Mouse (Mus musculus): ENCODE data around the gene Vat1l. TPM values are rescaled to one million over a fixed set of nuclear protein-coding genes. Genes with fewer than 3 reads are reported as not detected.
A peak's percentile ranks its signal among the peaks of the same experiment; 100 is the strongest.

The Vat1l gene
- total RNA-seq, 2 experiments from 2014 or later = 13.1 to 16.6 TPM

GRCm38 (mm10) chr8:114224001-114224400, 18.6 kb downstream of the Vat1l start:
- TF ChIP-seq CTCF (conservative IDR thresholded peaks at IDR 0.05) = no peak
- Histone ChIP-seq H3K4me3 (no peak overlapping the region), H3K27ac (no peak overlapping the region)
- DNase-seq (ENCODE audit: low spot score in 2 of 2) = no peak

- no peak for TF ChIP-seq CTCF (conservative IDR thresholded peaks at IDR 0.05)
- Histone ChIP-seq H3K4me3 (no peak overlapping the region), H3K27ac (no peak overlapping the region)
- no peak for DNase-seq (ENCODE audit: low spot score in 2 of 2)
Observed at GRCm38 (mm10) chr8:114251321-114252065, 46.1 kb downstream of the Vat1l start.

GRCm38 (mm10) chr8:114258685-114259084, 53.3 kb downstream of the Vat1l start:
- no peak for DNase-seq (ENCODE audit: low spot score in 2 of 2)
- H3K4me3 ChIP-seq = no peak overlapping the region
- TF ChIP-seq CTCF (conservative IDR thresholded peaks at IDR 0.05) = no peak
- H3K27ac ChIP-seq = no peak overlapping the region

- no peak for DNase-seq (ENCODE audit: low spot score in 2 of 2)
- no peak overlapping the region for H3K27ac ChIP-seq
- no peak overlapping the region for H3K4me3 ChIP-seq
- no peak for TF ChIP-seq CTCF (conservative IDR thresholded peaks at IDR 0.05)
Observed at GRCm38 (mm10) chr8:114259713-114260355, 54.4 kb downstream of the Vat1l start.

DNA sequence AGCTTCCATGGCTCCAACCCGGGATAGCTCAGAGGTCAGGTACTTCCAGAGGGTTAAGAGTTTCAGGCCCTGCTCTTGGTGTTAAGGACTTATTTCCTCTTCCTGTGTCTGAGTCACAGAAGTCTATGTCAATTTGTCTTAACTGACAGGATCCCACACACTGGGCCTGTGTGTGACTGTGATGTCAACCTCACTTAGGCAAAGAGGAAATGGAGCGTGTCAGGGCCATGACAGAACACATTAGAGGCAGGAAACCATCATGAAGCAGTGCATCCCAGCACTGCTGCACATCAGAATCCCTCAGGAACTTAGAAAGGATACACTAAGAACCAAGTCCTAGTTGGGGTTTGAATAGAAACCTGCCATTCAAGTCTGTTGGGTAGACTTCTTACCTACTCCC, 56.9 kb downstream of the Vat1l start:
- DNase-seq (ENCODE audit: low spot score in 2 of 2) = no peak
- Histone ChIP-seq H3K27ac (no peak overlapping the region), H3K4me3 (no peak overlapping the region)
- TF ChIP-seq CTCF (conservative IDR thresholded peaks at IDR 0.05) = no peak

DNA sequence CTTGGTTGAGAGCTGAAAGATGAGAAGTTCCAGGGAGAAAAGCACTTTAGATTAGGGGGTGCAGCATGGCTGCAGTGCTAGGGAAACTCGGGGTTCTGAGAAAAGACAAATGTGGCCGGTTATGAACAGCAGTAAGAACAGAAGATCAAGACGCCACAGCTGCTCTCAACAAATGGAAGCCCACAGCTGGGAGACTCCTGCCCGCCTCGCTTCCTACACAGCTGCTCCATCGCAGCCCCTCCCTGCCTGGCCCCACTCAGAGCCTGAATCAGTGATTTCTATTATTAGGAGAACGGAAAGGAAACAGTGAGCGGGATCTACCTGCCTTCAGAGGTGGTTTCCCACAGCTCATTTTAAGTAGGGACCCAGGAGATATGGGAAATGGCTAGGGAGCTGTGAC, 69.1 kb downstream of the Vat1l start:
- no peak overlapping the region for H3K4me3 ChIP-seq
- no peak overlapping the region for H3K27ac ChIP-seq
- no peak for DNase-seq (ENCODE audit: low spot score in 2 of 2)
- TF ChIP-seq CTCF (conservative IDR thresholded peaks at IDR 0.05) = no peak

DNA sequence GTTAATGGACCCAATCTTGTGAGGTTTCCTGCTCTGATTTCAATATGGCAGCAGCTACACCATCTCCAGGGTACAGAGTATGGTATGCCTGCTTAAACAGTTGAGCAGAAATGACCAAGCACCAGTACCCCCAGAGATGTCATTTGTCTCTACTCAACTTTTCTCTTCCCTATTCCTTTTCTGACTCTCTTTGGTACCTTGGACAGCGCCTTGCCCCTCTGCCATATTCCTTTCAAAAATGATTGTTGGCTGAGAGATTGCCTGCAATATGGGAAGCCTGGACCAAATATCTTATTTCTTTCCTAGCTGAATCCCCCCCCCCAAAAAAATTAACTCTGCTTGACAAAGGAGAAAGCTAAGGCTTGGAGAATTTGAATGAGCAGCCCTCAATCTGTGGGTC, 75.7 kb downstream of the Vat1l start:
- Histone ChIP-seq H3K27ac (no peak overlapping the region), H3K4me3 (no peak overlapping the region)
- no peak for DNase-seq (ENCODE audit: low spot score in 2 of 2)
- TF ChIP-seq CTCF (conservative IDR thresholded peaks at IDR 0.05) = no peak

GRCm38 (mm10) chr8:114294889-114295748, 89.7 kb downstream of the Vat1l start:
- Histone ChIP-seq H3K27ac (no peak overlapping the region), H3K4me3 (no peak overlapping the region)
- no peak for TF ChIP-seq CTCF (conservative IDR thresholded peaks at IDR 0.05)
- peak; percentile 82 to 92 for DNase-seq (ENCODE audit: low spot score in 2 of 2)

DNA sequence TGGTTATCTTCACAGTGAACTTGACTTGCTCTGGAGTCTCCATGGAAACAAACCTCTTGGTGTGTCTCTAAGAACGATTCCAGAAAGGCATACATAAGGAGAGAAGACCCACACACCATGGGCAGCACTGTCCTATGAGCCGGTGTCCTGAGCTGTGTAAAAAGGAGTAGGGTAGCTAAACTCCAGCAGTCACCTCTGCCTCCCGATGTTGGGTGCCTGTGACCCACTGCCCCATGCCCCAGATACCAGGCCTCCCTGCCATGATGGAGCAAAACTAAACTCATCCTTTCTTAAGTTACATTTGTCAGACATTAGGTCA, 90.3 kb downstream of the Vat1l start:
- Histone ChIP-seq H3K4me3 (no peak overlapping the region), H3K27ac (no peak overlapping the region)
- TF ChIP-seq CTCF (conservative IDR thresholded peaks at IDR 0.05) = no peak
- no peak for DNase-seq (ENCODE audit: low spot score in 2 of 2)

- DNase-seq (ENCODE audit: low spot score in 2 of 2) = no peak
- no peak for TF ChIP-seq CTCF (conservative IDR thresholded peaks at IDR 0.05)
- no peak overlapping the region for H3K4me3 ChIP-seq
- no peak overlapping the region for H3K27ac ChIP-seq
Observed at GRCm38 (mm10) chr8:114298253-114298652, 92.8 kb downstream of the Vat1l start.

DNA sequence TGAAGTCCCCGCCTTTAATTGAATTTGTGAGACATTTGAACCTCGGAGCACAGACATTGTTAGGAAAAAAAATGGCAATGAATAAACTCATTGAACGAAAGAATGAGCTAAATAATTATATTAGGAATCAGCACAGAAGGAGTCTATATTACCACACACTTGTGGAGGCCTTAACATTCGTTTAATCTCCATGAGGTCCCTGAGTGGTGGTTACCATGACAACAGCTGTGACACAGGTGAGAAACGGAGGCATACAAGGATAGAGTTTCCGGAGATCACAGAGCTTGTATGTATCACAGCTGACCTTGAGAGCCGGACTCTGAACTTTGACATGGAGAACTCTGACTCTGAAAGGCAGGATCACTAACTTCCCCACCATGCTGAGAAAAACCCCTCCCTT, 94.7 kb downstream of the Vat1l start:
- no peak overlapping the region for H3K4me3 ChIP-seq
- no peak for TF ChIP-seq CTCF (conservative IDR thresholded peaks at IDR 0.05)
- no peak for DNase-seq (ENCODE audit: low spot score in 2 of 2)
- no peak overlapping the region for H3K27ac ChIP-seq

- TF ChIP-seq CTCF (conservative IDR thresholded peaks at IDR 0.05) = no peak
- no peak overlapping the region for H3K4me3 ChIP-seq
- no peak overlapping the region for H3K27ac ChIP-seq
- DNase-seq (ENCODE audit: low spot score in 2 of 2) = peak; percentile 17 to 42
Observed at GRCm38 (mm10) chr8:114306296-114306695, 100.9 kb downstream of the Vat1l start.

DNA sequence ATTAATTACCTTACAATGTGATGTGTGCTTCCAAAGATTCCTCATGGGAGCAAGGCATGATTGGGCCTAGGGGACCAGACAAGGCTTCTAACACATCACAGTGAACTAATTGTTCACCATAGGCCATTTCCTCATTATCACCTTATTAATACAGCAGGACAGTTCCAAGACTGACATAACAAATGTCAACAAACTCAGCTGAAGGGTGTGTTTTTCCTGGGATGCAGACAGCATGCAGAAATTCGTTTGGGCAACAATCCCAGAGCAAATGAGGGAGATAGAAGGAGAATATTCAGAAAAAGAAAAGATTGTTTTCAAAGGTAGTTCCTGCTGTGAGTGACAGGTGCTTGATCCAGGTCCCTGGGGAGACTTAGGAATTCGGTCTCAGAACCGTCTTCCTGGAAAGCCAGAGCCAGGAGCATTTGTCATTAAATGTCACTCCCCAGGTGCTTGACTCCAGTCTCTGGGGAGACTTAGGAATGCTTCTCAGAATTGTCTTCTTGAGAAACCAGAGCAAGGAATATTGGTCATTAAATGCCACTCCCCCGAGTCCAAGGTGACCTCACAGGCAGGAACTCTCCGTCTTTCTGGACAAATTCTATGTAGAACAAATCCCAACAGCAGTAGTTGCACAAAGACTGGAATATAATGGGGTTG, 109.4 kb downstream of the Vat1l start:
- no peak for TF ChIP-seq CTCF (conservative IDR thresholded peaks at IDR 0.05)
- no peak overlapping the region for H3K4me3 ChIP-seq
- no peak overlapping the region for H3K27ac ChIP-seq
- no peak for DNase-seq (ENCODE audit: low spot score in 2 of 2)
